Mouse (Mus musculus): ENCODE results near the gene Styk1.
A peak's percentile ranks its signal among the peaks of the same experiment; 100 is the strongest.

Styk1 gene

GRCm38 (mm10) chr6:131353352-131353919 lies at the start of gene Styk1:
TSS of gene Styk1 (minus strand) at chr6:131353597.
- DNase-seq = peak; percentile 82

GRCm38 (mm10) chr6:131403036-131403435 lies 49.6 kb upstream of the Styk1 start:
- DNase-seq = peak; percentile 54

GRCm38 (mm10) chr6:131402606-131403005 lies 49.2 kb upstream of the Styk1 start:
- no peak for DNase-seq

- DNase-seq = no peak
Observed at GRCm38 (mm10) chr6:131401259-131401658, 47.9 kb upstream of the Styk1 start.

GRCm38 (mm10) chr6:131396650-131397049 lies 43.3 kb upstream of the Styk1 start:
- no peak for DNase-seq

GRCm38 (mm10) chr6:131393873-131394660 lies 40.7 kb upstream of the Styk1 start:
- DNase-seq = no peak

GRCm38 (mm10) chr6:131388040-131389021 lies 34.9 kb upstream of the Styk1 start, which contains the start of gene Ybx3:
TSS of gene Ybx3 (minus strand) at chr6:131388476.
- peak; percentile 85 for DNase-seq

GRCm38 (mm10) chr6:131387221-131388039 lies 34.0 kb upstream of the Styk1 start:
- DNase-seq = peak; percentile 47

- DNase-seq = no peak
Observed at GRCm38 (mm10) chr6:131386416-131387019, 33.1 kb upstream of the Styk1 start.

- no peak for DNase-seq
Observed at GRCm38 (mm10) chr6:131385469-131385868, 32.1 kb upstream of the Styk1 start.

- no peak for DNase-seq
Observed at GRCm38 (mm10) chr6:131383713-131384330, 30.4 kb upstream of the Styk1 start.

GRCm38 (mm10) chr6:131382984-131383337 lies 29.6 kb upstream of the Styk1 start:
- peak; percentile 43 for DNase-seq

GRCm38 (mm10) chr6:131382232-131382983 lies 29.0 kb upstream of the Styk1 start:
- DNase-seq = no peak

GRCm38 (mm10) chr6:131378858-131379428 lies 25.5 kb upstream of the Styk1 start:
- DNase-seq = no peak

- no peak for DNase-seq
Observed at GRCm38 (mm10) chr6:131377378-131377777, 24.0 kb upstream of the Styk1 start.

- no peak for DNase-seq
Observed at GRCm38 (mm10) chr6:131374594-131375340, 21.4 kb upstream of the Styk1 start.

- no peak for DNase-seq
Observed at GRCm38 (mm10) chr6:131373160-131373559, 19.8 kb upstream of the Styk1 start.

- DNase-seq = no peak
Observed at GRCm38 (mm10) chr6:131370767-131371166, 17.4 kb upstream of the Styk1 start.

- DNase-seq = no peak
Observed at GRCm38 (mm10) chr6:131369866-131370616, 16.6 kb upstream of the Styk1 start.
